Mouse (Mus musculus): ENCODE results near the gene Ocln. TPM values are rescaled to one million over a fixed set of nuclear protein-coding genes. Genes with fewer than 3 reads are reported as not detected.

The Ocln gene
- under 1 TPM; 0.57 to 0.87 TPM for total RNA-seq (2021)
- long read RNA-seq, experiment 1, partial matches to known transcripts: 1 of 1 reads
- long read RNA-seq, experiment 1, other reads (novel, unspliced or antisense): 0 of 1 reads
- long read RNA-seq, experiment 2, partial matches to known transcripts: 0 of 1 reads
- long read RNA-seq, experiment 2, other reads (novel, unspliced or antisense): 1 of 1 reads

- peak; percentile 14 to 29 for DNase-seq
Observed at GRCm38 (mm10) chr13:100552369-100553041, at the start of gene Ocln. Gene Ocln, minus strand, starts transcription at chr13:100552718.

- DNase-seq: no peak
Observed at GRCm38 (mm10) chr13:100601034-100601433, 48.5 kb upstream of the Ocln start.

- peak in 1 of 2 experiments; percentile 17 for DNase-seq
Observed at GRCm38 (mm10) chr13:100600317-100600716, 47.8 kb upstream of the Ocln start.

- no peak for DNase-seq
Observed at GRCm38 (mm10) chr13:100597284-100597683, 44.8 kb upstream of the Ocln start.

- DNase-seq: no peak
Observed at GRCm38 (mm10) chr13:100595552-100595885, 43.0 kb upstream of the Ocln start.

GRCm38 (mm10) chr13:100594838-100595551, 42.5 kb upstream of the Ocln start:
- no peak for DNase-seq

- DNase-seq: peak; percentile 48 to 49
Observed at GRCm38 (mm10) chr13:100594041-100594792, 41.7 kb upstream of the Ocln start.

DNA sequence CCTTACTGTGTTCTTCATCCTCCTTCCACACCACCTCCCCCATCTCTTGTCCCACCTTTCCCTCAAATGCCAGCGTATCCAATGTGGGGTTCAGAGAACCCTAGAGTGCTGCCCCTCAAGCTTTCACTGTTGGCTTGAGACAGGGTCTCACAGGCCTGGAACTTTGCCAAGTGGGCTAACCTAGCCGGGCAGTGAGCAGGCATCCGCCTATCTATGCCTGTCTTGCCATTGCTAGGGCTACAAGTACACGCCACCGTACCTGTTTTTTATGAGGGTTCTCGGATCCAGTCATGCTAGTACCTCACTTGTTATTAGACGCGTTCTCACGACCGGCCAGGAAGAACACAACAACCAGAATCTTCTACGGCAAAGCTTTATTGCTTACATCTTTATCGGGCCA, 36.1 kb upstream of the Ocln start:
- no peak for DNase-seq

- DNase-seq: no peak
Observed at GRCm38 (mm10) chr13:100582144-100582543, 29.6 kb upstream of the Ocln start.

DNA sequence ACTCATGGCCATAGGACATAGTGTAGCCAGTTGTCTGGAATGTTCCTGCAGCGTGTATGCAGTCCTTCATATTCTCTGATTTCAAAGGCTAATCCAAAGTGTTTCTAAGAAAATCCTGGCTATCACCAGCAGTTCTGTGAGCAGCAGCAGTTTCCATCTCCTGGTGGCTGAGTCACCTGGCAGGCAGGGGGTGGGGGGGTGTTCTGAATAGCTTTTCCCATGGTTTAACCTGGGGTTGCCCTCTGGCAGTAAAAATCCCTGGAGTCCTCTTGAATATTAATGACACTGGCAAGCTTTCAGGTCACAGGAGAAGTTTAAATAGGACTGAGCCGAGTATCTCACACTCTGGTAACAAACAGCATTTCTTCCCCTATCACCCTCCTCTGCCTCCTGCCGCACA, 29.2 kb upstream of the Ocln start:
- peak; percentile 10 to 27 for DNase-seq

DNA sequence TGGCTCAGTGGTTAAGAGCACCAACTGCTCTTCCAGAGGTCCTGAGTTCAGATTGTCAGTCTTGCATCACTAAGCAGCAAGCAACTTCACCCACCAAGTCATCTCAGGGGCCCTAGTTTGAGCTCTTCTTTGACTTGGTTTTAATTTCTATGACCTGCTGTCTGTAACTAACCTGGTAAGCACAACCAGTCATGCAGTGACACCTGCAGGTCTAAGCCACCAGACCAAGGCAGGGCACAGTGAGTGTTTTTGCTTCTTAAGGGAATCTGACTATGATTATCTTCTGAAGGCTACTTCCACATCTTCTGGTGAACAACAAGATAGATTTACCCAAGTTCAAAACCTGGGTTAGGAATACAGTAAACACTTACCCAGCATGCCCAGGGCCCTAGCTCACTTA, 27.4 kb upstream of the Ocln start:
- no peak for DNase-seq

DNA sequence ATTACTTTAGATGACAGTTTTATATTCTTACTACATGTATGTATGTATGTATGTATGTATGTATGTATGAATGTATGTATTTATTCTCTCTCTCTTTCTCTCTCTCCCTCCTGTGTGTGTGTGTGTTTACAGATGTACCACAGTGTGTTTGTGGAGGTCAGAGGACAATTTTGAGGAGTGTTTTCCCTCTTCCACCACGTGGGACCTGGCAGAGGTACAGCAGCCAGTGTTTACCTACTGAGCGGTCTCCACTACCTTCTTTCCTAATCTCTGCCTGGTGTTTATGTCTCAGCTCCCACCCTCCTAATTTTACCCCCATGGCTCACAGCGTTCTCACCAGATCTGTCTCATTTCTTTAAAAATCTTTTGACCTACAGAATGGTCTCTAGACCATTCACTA, 26.7 kb upstream of the Ocln start:
- no peak for DNase-seq

- no peak for DNase-seq
Observed at GRCm38 (mm10) chr13:100575950-100576349, 23.4 kb upstream of the Ocln start.

- no peak for DNase-seq
Observed at GRCm38 (mm10) chr13:100570713-100571112, 18.2 kb upstream of the Ocln start.

GRCm38 (mm10) chr13:100568359-100568758, 15.8 kb upstream of the Ocln start:
- DNase-seq: no peak

DNA sequence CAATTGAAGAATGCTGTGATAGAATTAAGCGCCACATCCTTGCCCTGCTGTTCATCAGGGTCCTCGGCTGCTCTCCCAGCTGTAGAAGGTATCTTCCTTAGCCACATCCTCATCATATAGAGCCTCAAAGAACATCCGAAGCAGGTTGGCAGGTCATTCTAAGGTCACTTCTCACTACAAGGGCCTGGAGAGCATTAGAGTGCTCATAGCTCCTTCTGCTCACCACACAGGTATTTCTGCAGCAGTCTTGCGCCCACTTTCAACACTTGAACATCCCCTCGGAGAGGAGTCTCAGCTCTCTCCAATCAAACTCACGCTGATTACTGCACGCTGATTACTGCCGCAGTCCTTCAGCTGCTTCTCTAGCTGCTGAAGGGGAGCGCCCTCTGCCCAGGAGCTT, 6.9 kb upstream of the Ocln start:
- DNase-seq: no peak

- DNase-seq: no peak
Observed at GRCm38 (mm10) chr13:100557011-100557410, 4.5 kb upstream of the Ocln start.

DNA sequence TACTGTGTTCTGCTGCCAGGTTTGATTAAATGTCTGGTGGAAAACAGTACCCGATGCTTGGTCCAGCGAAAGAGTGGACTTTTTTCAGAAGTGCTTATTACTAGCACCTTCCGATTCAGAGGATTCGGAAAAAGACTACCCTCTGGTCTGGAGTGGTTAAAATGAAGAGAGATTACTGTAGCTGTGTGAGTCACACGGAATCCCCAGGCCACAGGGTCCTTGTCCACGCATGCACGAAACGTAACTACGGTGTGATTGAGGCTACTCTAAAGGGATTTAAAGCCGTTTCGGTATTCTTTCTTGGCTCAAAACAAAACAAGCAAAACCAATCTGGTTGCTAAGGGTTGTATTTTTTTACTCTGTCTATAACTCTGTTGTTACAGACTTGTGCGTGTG, 522 bp upstream of the Ocln start:
- DNase-seq: no peak

- no peak for DNase-seq
Observed at GRCm38 (mm10) chr13:100552009-100552368, 529 bp downstream of the Ocln start.

DNA sequence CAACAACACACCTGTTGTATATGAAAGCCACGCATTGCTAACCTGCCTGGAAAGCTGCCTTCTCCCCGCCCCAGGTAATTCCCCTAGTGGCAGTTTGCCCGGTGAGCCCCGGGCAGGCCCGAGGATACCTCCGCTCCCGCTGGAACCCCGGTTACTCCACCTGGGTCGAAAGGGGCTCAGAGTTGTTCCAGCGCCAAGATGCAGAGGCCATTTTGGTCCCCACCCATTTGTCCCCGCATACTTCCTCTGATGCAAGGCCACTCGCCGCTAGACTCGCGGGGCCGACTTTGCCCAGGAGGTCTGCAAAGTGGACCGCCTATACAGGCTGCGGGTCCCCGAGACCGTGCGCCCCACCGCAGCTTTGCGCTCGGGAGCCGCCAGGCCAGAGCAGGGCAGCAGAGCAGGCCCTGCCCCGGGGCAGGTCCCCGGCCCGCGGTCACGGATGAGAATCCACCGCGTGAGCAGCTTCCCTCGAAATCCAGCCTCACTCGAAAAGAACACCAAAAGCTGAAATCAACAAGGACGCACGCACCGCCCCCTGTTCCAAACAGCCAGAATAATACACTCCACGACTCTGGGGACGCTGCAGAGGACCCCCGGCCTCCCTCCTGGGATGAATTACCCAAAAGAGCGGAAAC, 1.0 kb downstream of the Ocln start:
- peak in 1 of 2 experiments; percentile 7 for DNase-seq

- DNase-seq: no peak
Observed at GRCm38 (mm10) chr13:100547269-100547668, 5.2 kb downstream of the Ocln start.

DNA sequence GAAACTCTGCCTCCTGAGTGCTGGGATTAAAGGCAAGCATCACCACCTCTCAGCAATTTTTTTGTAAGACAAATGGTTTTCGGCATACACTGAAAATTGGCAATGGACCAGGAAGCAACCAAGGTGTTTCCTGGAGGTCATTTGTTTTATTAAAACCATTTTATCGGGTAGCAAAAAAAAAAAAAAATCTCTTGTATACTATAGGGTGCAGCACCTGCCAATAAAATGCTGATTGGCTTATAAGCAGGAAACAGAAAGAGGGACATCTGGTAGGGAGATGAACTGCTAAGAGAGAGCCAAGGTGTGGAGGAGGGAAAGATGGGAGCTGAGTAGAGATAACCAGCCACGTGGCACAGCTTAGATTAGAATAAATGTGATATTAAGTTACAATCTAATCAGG, 7.0 kb downstream of the Ocln start:
- no peak for DNase-seq

Data from heart, adult 18-20 months (tissue).